Mouse (Mus musculus) embryo, embryonic 11 days (tissue): Measurements from ENCODE around the gene Dusp3.
A peak's percentile ranks its signal among the peaks of the same experiment; 100 is the strongest.
"Not testable (repeated sequence)": the region's sequence is repeated elsewhere in the genome, so short reads cannot be mapped to it uniquely, and the experiment has no call there.

Source experiments
- DNase-seq: peaks from one replicate; pipeline ENCODE4 v3.0.0-alpha.2; 2015

Dusp3 gene

DNA sequence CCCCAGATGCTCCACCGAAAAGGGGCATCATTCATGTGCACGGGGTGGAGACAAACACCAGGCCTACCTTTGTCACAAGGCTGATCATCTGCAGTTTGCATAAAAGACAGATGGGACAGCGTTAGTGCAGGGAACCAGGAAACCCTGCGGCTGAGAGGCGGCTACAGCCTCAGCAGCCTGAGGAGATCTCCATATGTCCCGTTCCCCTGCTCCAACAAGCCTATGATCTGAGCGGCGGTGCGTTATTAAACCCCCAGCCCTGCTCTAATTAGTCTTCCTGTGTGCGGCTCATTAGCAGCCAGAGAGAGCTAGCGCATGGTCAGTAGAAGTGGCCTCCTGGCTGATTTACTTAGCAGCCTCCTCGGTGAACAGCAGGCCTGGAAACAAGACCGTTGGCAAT, 23.3 kb upstream of the Dusp3 start:
- peak; percentile 46 for DNase-seq

DNA sequence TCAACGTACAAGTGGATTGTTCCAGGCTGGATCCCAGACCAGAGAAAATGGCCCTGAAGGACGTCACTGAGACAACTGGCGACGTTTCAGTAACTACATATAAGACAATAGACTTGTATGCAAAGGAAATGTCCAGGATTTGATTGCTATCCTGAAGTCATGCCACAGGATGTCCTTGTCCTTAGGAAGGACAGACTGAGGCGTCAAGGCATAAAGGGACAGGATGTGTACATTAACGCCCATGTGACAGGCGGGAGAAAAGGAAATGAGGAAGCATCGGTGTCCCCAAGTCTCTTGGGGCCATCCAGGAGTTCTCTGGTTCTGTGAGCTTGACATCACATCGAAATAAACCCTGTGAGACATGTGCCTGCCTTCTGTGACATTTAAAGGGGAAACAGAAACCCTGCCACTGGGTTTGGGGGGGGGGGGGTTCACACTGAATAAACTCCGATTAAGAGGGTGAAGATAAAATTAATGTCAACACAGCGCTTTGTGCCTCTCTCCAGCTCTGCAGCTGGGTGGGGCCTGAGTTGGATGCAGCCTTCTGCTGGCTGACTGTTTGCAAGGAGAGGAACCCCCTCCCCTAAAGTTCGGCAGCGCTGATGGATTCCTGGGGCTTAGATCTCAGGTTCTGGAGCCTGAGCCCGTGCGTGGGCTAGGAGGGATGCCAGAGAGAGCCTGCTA, 22.3 kb upstream of the Dusp3 start:
- no peak for DNase-seq

DNA sequence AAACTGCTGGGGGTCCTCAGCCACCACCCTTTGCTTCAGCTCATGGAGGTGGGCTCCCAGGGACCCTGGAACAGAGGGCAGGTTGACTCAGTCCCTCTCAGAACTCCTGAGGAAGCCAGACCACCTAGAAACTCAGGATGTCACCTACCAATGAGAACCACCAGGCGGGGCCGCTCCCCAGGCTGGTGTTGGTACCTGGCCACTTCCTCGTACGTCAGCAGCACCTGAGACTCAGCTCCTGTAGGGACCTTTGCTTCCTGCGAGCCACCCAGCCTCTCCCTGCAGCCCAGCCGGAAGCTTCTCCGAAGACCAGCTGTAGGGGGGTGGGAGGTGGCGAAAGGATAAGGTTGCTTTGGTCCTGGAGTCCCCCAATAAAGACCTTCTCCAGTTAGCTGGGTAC, 21.6 kb upstream of the Dusp3 start:
- DNase-seq = no peak

DNA sequence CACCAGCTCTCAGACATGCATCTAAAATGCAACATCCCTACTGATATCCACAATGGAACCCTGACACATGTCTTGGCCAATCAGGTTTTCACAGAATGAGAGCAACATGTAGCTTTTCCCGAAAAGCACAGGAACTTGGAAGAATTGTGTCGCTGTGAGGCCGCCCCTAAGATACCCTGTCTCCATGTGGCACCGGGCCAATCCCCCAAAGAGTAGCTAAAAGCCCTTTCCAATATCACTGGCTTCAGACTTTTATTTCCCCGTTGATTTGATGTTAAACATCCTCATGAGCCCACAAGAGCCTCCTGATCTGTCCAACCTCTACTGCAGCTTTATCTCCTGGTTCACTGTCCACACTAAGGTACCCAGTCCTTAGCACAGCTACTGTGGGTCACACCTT, 19.9 kb upstream of the Dusp3 start:
- no peak for DNase-seq

DNA sequence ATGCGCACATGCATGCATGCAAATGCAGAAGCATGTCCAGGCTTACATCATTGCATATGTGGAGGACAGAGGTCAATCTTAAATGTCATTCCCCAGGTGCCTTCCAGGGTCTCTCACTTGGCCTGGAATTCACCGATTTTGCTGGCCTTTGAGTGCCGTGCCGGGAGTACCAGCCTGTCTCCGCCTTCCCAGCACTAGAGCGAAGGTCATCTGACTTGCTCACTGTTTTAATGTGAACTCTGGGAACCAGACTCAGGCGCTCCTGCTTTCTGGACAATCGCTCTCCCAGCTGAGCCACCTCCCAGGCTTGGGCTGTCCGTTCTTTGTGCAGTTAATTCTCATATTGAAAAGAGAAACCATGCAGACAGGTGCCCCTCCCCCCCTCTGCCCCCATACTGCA, 19.5 kb upstream of the Dusp3 start:
- DNase-seq = no peak

DNA sequence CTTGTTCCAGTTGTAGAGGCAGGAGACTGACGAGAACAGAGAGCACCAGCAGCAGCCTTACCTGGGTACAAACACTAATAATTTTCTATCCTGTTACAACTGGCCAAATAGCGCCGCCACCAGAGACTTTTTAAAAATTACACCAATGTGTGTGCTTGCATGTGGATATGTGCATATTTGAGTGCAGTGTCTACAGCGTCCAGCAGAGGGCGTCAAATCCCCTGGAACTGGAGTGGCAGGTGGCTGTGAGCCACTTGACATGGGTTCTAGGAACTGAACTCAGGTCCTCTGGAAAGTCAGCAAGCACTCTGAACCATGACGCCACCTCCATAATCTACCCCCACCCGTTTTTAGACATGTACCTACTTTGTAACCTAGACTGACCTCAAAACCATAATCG, 17.4 kb upstream of the Dusp3 start:
- DNase-seq = no peak

DNA sequence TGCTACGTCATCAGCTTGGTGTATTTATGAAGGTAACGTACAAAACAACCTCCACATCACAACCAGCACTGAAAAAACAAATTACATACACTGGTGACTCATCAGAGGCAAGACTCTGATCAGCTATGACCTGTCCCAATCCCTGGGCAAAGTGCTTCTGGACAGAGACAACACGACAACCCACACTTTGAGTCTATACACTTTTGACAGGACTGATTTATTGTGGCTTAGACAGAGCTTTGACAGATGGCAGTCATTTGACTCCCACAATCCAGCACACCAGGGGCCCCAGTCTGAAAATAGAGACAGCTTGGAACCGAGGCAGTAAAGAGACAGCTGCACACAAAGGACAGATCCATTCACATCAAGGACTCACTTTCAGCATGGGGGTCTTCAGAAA, 12.7 kb upstream of the Dusp3 start:
- DNase-seq = peak; percentile 26

DNA sequence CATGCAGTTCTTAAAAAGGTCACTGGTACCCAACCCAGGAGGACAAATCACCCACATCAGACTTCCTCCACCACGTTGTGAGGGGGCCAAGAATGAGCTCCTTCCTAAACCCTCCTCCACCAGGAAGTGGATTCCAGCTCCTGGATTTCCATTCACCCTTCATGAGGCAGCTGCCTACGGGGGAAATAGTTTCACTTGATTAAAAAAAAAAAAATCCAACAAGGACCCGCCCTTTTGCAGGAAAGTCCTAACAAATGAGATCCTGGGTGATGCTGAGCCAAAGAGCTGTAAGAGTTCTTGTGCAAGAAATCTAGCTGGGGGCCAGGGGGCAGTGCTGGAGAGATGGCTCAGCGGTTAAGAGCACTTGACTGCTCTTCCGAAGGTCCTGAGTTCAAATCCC, 11.4 kb upstream of the Dusp3 start:
- DNase-seq = no peak

DNA sequence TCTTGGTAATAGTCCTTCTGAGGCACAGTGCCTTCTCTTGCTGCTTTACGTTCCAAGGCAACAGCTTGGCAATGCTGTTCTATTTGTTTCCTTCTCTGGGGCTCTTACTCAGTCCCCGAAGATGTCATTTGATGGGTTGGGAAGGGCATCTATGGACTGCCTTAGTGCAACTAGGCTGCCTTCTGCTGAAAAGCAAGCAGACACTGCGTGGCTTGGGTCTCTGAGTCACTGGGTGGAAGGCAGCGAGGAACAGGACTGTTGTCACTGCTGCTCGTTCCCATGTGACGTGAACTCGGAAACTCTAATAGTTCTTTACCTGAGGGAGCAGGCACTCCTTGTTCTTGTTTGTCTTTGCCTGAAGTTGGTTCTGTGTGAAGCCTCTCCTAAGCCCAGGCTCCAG, 9.1 kb upstream of the Dusp3 start:
- DNase-seq = no peak

DNA sequence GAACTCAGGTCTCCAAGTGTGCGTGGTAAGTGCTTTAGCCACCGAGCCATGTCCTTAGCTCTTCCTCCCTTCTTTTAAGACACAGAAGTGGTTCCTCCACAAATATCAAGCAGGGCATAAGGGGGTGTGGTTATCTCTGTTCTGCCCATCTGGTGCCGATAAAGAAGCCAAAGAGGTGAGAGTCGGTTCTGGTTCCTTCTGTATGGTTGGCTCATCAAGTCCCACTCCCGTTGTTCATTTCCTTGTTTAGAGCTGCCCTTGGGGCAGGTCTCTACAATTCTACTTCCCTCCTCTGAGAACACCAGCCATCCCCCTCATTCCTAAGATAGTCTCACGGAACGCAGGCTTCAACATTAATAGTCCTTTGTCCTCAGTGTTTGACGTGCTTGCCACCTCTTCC, 7.3 kb upstream of the Dusp3 start:
- no peak for DNase-seq

DNA sequence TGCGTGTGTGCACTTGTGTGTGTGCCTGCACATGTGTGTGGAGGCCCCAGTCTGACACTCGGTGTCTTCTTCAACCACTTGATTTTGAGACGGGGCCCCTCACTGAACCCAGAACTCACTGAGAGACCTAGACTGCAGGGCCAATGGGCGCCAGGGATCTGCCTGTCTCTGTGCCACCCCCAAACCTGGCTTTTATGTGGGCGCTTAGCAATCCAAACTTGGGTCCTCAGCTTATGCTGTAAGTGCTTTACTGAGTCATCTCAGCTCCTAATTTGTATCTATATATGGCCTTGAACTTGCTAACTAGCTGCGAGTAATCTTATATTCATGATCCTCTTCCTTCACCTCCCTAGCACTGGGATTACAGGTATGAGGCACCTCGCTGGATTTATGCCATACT, 5.6 kb upstream of the Dusp3 start:
- no peak for DNase-seq

DNA sequence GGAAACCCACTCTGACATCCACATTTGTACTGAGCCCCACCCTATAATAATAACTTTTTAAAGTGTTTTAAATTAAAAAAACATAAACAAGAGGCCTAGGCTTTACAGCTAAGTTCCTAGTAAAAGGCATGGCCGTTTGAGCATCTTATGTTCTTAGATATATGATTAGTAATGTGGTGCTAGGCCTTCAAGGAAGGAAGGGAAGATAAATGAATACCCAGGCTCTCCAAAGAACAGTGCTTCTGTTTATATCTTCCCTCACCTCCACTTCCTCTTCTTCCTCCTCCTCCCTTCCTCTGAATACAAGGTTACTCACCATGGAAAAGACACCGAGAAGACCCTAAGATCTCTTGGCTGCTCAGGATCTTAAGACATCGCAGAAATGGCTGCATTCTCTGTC, 5.0 kb upstream of the Dusp3 start:
- DNase-seq = no peak

DNA sequence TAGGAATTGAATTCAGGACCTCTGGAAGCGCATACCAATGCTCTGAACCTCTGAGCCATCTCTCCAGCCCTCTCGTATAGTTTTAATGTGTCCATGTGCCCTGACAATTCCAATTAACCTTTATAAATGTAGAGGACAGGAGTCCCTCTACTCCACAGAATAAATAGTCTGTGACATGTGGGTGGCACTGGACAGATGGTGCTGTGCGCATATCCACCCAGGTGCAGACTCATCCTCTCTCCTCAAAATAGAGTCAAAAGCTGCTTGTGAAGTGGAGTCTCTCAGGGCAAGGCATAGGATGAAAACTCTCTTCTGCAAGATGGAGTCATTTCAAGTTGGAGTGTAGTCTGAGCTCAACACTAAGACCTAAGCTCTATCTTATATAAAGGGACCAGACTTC, 3.4 kb upstream of the Dusp3 start:
- no peak for DNase-seq

DNA sequence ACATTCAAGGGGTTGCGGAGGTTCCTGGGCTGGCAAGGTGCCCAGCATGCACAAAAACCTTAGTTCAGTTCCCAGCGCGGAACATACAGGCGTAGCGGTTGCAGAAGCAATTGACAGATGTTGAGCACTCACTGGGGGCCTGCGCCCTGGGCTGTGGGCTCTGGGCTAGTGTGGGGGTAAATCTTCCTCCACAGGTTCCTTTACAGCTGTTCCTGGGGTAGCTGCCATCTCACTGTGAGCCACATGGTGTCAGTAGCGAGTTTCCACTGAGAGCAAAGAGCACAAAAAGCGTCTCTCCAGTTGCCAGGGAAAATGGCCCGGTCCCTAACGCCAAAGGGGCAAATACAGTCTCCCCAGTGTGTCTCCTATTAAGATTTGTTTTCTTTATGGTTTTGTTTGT, 823 bp downstream of the Dusp3 start:
- DNase-seq = peak; percentile 88

DNA sequence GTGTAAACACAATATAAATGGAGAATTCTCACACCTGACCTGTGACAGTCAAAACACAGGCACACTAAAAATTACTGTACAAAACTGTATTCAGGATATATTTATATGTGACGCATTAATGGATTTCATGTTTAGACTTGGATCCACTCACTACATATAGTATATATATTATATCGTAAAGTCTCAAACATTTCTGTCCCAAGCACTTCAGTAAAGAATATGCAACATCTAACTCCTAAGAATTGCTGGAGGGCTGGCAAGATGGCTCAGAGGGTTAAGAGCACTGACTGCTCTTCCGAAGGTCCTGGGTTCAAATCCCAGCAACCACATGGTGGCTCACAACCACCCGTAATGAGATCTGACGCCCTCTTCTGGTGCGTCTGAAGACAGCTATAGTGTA, 1.4 kb downstream of the Dusp3 start:
- DNase-seq = not testable (repeated sequence)

DNA sequence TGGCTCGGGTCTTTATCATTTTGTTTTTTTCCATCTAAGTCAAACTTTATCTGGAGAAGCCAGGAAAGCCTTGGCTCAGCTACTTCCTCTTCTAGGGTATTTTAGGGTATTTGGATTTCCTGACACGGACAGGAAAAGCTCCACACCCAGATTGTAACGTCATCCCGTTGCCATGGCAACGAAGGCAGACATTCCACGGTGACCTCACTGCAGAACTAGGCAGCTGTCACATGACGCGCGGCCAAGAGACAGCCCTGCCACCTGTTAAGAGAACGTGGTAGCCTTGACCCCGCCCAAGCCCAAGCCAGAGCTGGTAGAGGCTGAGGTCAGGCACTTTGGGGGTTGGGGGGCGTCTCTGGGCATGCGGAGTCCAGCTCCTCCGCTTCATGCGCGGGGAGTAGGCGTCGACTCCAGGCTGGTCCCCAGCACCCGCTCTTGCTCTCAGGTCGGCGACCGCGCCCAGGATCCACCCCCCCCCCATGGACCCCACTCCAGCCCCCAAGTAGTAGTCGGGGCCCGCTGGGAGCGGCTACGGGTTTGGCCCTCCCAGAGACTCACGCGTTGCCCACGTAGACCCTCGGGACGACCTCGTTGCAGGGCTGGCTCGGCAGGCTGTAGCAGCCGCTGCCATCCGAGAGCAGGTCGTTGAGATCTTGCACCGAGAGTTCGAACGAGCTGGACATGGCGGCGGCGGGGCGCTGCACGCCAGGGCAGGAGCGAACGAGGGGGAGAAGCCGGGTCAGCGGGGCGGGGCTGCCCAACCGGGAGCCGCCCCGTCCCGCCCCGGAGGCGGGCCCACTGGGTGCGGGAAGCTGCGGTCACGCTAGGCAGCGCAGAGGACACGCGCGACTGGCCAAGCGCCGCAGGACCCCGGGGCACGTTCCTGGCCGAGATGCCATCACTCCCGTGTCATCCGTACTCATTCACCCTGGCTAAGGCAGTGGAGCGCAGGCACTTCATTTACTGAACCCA, 2.5 kb downstream of the Dusp3 start, which contains the start of gene Cfap97d1:
Gene Cfap97d1 (plus strand): TSS at position 226 of the 972 bp plus-strand sequence.
- peak; percentile 96 for DNase-seq

DNA sequence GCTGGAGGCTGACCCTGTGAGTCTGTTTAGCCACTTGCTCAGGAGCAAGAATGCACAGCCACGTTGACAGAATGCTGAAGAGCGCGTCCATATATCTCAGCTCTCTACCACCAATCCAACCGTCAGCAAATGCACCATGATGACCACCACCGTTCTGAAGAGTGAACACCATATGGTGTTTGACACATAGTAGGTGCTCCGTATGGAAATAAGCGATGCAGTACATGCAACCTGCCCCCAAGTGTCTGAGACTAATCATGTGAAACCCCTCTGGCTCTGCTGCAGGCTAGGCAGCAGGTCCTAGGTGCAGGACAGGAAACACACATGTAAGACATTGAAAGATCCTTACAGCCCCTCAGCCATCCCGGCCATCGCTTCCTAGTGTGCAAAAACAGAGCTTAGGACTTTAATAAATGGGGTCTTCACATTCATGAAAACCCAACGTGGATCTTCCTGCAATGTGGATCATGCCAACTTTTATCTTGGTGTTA, 3.3 kb downstream of the Dusp3 start:
- no peak for DNase-seq

DNA sequence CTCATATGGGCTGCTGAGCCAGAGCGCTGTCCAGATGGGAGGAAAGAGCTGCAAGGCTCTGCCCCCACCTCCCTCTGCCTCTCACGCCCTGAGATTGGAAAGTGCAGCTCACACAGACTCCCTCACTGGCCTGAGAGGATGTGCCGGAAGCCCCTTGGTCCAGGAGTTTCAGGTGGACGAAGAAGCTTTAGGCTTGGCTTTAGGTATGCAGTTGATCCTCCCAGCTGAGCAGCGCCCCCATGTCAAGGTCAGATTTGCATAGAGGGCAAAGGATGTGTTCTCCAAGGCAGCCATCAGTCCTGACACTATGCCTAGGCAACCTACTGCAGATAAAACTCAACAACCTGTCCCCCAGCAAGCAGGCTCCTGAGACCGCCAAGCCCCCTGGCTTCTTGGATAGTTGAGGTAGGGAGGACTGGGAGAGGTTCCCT, 3.8 kb downstream of the Dusp3 start:
- no peak for DNase-seq

DNA sequence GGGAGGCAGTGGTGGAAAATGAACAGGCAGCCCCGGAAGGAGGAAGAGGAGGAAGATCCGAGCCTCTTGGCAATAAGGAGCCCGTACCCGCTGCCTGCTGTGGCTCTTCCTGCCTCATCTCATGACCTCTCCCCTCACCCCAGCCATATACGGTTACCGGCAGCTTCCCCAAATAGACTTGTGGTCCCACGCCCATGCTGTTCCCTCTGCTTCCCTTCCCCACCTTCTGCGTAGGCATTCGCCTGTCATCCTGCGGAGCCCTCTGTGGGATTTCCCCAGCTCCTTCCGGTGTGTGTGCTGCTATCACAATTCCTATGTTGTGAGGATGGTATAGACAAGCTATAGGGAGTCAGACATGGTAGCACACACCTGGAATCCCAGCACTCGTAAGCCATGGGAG, 5.0 kb downstream of the Dusp3 start:
- DNase-seq = no peak

DNA sequence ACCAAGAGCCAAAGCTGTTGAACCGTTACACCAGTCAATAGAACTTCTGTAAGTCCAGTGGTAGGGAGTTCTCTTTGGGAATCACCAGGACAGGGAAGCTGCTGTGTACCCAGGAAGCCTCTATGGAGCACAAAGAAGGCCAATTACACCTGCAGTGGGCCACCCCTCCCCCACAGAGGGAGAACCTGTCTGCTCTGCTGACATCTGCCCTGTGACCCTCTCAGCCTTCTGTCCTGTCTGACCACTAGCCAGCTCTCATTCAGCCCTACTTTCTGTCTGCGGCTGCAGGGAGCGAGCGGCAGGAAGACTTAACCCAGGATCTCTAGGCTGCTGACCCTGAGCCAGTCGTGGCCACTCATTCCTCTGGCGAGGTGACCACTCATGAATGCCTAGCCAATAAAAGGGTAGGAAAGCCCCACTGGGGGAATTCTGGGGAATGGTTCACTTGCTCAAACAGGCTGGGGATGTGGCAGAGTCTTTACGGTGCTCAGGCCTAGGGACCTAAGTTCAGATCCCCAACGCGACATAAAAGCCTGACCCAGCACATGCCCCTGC, 6.1 kb downstream of the Dusp3 start:
- no peak for DNase-seq

DNA sequence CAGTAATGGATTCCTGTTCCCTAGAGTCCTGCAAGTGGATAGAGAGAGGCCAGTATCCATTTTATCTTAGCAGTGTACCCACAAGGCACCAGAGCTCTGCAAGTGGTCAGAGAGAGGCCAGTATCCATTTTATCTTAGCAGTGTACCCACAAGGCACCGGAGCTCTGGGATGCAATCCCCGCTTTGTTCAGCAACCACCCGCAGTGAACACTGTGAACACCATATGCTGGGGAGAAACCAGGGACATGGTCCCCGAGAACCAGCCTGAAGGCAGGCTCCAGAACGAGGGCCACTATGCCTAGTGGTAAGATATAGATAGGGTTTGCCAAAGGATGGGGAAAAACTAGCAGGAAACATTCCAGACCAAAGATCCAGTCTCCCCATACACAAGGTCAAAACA, 7.7 kb downstream of the Dusp3 start:
- no peak for DNase-seq

DNA sequence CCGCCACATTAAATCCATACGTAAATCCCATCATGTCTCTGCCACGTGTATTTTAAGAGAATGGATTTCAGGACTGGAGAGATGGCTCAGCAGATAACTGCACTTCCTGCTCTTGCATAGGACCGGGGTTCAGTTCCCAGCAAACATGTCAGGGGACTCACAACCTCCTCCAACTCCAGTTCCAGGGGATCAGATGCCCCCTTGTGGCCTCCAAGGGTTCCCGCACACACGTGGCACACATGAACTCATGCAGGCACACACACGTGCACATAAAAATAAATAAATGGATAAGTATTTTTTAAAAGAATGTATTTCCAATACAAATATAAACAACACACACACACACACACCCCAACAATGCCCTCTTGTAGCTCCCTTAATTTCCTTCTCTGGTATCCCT, 9.9 kb downstream of the Dusp3 start:
- DNase-seq = no peak

DNA sequence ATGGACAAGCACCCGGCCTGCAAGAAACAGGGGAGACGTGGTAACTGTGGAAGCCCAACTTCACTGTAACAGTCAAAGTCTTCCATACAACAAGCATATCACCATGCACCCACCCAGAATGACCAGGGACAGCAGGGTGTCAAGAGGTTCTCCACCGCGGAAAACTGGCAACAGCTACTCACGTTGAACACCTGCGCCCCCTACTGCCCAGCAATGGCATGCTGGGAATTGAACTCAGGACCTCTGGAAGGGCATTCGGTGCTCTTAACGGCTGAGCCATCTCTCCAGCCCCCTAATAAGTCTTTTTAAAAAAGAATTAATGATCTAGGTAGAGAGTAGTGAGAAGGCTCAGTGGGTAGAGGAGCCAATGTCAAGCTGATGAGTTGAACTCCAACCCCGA, 11.9 kb downstream of the Dusp3 start:
- DNase-seq = peak; percentile 52

DNA sequence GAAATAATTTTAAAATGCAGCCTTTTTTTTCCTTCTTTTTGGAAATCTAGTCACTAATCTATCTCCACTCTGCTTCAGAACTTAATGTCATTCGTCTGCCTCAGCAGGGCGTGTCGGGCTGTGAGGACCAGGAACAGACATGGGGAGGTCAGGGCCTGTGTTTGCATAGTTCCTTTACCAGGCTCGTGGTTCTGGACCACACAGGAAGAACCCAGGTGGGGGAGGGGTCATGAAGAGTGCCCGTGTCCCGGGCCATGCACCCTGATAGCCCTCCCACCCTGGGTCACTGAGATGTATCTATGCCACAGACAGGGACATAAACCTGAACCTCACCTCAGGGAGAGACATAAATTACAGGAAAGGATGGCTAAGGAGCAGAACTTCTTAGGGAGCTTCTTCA, 12.6 kb downstream of the Dusp3 start:
- DNase-seq = no peak
